Mouse (Mus musculus) induced T-regulatory cell, adult 2 months (primary cell): ENCODE data around the gene Idnk.
"Not testable (repeated sequence)": the region's sequence is repeated elsewhere in the genome, so short reads cannot be mapped to it uniquely, and the experiment has no call there.

Source experiments
- DNase-seq: peaks from one replicate; pipeline ENCODE4 v3.0.0-alpha.2; 2012; ENCODE audit warnings: low read depth

The Idnk gene

DNA sequence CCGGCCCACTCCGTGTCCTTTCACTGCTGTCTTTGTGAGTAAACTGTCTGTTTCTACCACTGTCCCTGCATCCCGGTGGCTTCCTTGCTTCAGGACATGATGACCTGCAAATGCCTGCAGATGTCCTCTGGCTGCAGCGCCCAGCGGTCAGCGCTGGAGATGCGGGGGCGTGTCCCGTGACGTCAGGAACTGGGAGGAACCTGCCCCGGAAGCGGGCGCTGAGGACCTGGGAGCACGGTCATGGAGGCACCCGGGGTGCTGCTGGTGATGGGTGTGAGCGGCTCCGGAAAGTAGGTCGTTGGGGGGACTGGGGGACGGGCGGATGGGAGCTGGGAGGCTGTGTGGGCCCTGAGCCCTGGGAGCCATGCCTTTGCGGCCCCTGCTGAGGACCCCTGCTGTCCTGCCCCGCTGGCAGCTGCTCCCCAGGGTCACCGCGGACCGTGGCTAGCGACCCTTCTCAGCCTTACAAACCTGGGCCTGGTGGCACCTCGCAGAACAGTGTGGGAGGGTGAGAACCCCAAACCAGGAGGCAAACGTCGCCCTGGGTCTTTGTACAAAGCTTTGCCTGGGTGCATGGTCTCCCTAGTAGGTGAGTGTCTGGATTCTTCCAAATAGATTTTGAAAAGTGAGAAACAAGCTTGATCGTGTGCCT lies at the start of gene Idnk:
TSS of gene Idnk (plus strand) at position 203 of the 652 bp plus-strand sequence.
- peak; percentile 90 for DNase-seq

DNA sequence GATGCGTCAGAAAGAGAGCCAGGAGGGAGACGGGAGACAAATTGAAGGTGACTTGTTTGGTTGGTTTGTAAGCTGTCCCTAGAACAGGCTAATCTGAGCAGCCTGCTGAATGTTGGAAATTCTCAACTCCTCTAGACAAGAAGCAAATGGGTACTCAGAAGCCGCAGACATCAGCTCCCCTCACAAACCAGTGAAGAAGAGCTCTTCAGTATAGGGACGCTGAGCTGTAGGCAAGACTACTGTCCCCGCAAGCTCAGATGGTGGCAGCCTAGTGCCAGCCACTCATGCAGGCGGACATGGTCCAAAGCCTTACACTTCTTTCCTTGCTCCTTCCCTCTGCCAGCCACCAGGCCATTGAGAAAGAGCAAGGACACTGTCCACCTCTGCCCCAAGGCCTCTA lies 46.1 kb upstream of the Idnk start:
- no peak for DNase-seq

DNA sequence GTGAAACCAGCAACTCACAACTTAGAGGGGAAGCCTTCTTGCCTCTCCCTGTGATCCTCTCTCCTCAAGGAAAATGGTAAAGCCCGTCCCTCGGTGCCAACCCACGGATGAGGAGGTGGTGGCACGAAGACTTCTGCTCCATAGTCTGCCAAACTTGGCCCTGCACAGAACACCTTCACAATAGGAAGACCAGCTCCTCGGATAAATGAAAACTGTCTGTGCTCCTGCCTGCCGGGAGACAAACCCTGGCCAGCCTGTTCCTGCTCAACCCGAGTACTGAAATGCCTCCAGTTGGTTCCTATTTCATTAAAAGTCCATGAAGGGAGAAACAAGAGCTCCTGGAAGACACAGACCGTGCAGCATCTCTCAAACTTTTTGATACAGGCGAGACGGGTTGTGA lies 45.3 kb upstream of the Idnk start:
- DNase-seq: no peak

GRCm38 (mm10) chr13:58112601-58113041 lies 44.8 kb upstream of the Idnk start:
- peak; percentile 35 for DNase-seq

GRCm38 (mm10) chr13:58113061-58113900 lies 44.2 kb upstream of the Idnk start, which contains the start of gene Klhl3:
Gene Klhl3, minus strand, starts transcription at chr13:58113592.
- DNase-seq: peak; percentile 80

GRCm38 (mm10) chr13:58115227-58115626 lies 42.2 kb upstream of the Idnk start:
- no peak for DNase-seq

DNA sequence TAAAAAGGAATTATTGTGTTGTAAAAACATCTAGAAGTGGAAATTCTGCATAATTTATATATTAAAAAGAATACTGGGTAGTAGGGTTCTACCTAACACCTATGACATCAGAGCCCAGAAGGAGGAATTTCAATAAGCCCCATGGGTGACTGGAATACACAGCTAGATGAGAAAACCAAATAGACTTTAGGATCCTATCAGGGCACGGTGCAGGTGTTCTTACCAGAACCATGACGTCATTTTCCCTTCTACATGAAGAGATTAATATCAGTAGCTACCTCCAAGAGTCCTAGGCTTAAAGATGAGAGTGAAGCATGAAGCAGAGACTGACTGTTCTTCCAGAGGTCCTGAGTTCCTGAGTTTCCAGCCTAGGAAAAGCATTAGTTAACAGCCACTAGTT lies 40.6 kb upstream of the Idnk start:
- peak; percentile 31 for DNase-seq

DNA sequence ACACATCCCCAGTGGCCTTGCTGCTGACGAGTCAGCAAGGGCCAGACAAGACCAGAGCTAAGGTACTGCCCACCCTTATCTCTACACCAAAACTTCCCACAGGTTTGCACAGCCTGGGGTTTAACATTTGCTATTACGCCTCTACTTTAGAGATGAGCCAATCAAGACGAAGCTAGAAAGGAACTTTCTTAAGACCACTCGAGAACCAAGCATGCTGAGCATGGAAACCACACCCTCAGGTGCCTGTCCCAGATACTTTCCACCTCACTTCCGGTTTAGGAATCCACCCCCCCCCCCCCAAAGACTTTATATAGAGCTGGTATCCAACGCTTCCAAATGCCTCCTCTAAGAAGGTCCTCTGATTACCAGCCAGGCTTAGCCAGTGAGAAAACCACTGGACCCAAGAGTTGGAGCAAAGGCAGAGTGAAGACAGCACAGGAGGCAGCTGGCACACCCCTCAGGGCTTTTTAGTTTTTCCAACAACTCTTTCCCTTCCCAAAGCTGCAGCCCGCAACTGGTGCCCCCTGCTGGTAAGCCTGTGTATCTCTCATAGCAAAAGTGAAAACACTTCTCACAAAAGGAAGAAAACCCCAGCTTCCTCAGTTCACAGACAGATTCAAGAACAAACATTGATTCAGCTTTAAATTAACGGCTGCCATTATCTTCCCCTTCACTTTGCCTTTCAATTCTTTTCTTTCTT lies 40.0 kb upstream of the Idnk start:
- peak; percentile 81 for DNase-seq

- DNase-seq: no peak
Measured at GRCm38 (mm10) chr13:58122786-58123297, 34.6 kb upstream of the Idnk start.

GRCm38 (mm10) chr13:58123381-58123780 lies 34.1 kb upstream of the Idnk start:
- DNase-seq: no peak

DNA sequence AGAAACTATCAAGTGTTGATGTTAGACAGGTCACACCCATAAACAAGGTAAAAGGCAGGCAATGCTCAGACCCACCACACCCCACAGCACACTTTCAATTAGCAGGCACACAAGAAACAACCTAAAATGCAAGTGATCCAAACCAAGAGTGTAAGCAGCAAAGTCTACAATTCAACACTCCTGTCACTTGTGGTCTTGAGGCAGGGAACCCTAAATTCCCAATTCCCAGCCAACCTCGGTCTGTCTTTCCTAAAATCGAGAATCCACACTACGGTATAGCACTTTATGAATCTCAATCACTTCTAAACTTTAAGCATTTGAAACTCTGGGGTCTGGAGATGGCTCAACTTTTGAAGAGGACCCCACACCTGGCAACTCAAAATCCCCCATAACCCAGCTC lies 33.2 kb upstream of the Idnk start:
- no peak for DNase-seq

DNA sequence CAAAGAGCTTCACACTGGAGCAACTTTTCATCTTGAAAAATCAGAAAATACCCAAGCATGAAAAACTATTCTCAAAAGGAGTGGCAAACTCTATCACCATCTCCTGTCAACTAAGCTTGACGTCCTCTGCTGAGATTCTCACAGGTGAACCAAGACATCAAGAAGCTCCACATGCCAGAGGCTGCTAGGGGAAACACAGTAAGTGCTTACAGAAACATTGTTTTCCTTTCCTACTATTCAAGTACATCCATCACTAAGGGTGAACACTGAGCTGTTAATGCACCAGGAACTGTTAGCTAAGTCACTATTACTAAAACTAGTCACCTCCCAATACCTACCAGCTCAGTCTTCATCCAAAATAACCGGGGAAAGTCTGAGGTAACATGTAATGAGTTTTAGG lies 32.5 kb upstream of the Idnk start:
- no peak for DNase-seq

GRCm38 (mm10) chr13:58126126-58126525 lies 31.3 kb upstream of the Idnk start:
- peak; percentile 90 for DNase-seq

DNA sequence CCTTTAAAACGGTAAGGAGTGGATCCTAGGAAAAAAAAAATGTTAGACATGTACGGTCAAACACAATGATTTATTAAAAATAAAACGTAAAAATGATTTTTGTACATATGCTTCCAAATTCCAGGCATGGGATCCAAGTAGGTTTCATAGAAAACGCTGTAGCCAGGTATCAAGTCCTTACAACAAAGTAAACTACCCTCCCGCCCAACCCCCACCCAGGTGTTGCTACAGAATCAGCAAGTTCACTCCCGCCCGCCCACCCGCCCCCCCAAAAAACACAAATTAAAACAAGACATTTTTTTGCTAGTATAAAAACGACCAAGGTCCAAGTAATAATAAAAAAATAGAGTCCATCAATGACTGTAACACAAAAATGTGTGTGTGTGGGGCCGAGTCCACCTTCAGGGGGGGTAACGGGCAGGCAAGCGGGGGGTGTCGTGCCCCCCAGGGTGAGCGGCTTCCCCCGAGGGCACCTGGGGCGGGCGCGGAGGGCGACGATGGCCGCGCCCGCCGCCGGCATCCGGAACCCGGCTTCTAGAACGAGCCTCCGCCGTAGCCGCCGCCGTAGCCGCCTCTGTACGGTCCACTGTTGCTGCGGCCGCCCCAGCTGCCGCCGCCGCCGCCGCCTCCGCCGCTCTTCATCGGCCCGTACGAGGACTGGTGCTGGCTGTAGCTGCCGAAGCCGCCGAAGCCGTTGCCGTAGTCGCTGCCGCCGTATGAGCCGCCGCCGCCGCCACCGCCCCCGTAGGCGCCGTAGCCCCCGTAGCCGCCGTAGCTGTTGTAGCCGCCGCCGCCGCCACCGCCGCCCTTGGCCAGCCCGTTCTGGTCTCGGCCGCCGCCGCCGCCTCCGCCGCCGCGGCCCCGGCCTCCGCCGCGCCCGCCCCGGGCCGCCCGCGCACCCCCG lies 30.3 kb upstream of the Idnk start:
- DNase-seq: peak; percentile 46

GRCm38 (mm10) chr13:58127766-58128361 lies 29.6 kb upstream of the Idnk start:
- peak; percentile 80 for DNase-seq

- DNase-seq: peak; percentile 95
Measured at GRCm38 (mm10) chr13:58128396-58128767, 29.1 kb upstream of the Idnk start, which contains the start of gene Hnrnpa0. Gene Hnrnpa0, minus strand, starts transcription at chr13:58128556.

GRCm38 (mm10) chr13:58128768-58129671 lies 28.4 kb upstream of the Idnk start:
- DNase-seq: peak; percentile 96

DNA sequence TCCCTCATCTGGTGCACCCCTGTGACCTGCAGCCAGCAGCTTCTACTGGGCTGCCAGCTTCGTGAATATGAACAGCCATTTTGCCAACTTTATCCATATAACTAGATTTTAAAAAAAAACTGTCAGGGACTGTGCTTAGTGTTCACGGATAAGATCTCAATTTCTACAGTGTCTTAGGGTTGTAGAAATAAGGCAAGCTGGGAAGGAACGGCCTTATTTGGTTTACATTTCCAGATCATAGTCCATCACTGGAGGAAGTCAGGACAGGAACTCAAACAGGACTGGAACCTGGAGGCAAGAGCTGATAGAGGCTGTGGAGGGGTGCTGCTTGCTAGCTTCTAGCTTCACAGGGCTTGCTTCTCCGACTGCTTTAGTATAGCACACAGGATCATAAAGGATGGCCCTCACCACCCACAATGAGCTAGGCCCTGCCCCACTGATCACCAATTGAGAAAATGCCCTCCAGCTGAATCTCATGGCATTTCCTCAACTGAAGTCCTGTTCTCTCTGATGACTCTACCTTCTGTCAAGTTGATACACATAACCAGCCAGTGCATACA lies 27.7 kb upstream of the Idnk start:
- DNase-seq: no peak

- no peak for DNase-seq
Measured at GRCm38 (mm10) chr13:58131692-58132091, 25.8 kb upstream of the Idnk start.

DNA sequence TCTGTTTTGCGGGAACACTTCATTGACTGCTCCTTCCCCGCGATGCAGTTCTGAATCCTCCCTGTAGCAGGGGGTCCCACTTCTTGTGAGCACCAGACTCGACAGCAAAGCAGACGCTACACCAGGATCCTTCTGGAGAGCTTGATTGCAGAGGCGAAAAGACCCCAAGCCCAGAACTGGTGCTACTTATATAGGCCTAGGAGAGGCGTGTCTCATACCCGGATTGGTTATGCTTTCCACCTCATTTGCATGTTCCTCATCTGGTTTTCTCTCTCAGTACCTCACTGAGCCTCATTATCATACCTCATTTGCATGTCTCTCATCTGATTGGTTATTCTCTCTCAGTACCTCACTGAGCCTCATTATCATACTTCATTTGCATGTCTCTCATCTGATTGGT lies 10.8 kb upstream of the Idnk start:
- not testable (repeated sequence) for DNase-seq
